Mouse (Mus musculus) B cell, adult 62 days (primary cell): ENCODE results near the gene Ano9. TPM values are rescaled to one million over a fixed set of nuclear protein-coding genes. Genes with fewer than 3 reads are reported as not detected.

Experiments used
- total RNA-seq: library from RNA; stranded (reverse); gene quantifications from 4 replicates; pipeline ENCODE4 v1.2.4, GENCODE M21; 2023

Ano9 gene
- total RNA-seq: not detected in 4 replicates

DNA sequence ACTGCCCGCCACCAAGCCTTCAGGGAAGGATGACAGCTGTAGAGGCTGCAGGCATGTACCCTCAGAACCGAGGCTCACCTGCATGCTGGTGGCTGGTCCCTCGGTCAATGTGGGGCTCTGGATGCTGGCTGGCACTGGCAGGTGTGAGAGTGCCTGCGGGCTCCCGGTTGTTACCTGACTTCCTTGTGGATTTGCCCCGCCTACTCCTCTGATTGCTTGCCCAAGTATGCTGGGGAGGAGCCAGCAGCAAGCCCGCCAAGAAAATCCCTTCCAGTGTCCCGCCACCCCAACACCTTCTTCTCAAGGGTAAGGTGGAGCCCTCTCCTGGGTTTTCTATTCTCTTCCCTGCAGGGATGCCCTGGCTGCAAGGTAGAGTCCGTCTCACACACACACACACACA is at the start of gene Ano9:
Gene Ano9 (minus strand): TSS at position 171 of the 400 bp plus-strand sequence.

DNA sequence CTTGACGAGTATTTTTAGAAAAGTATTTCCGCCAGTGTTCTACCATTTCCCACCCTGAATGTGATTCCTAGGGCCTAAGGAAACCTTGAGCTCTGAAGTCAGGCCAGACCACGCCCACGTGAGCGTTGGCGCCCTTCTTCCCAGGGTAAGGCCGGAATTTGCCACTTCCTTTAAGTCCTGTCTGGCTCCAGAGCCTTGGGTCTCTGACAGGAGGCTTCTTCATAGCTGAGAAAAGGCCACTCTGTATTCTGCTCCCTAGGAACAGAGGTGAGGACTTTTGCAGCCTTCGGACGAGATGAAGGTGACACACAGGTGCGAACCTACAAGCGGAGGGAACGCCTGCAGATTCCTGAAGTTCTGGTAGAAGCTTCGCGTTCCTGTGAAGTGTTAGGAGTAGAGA is 4.6 kb upstream of the Ano9 start, which contains the start of gene Ptdss2:
Gene Ptdss2 (plus strand): TSS at position 138 of the 400 bp plus-strand sequence.

GRCm38 (mm10) chr7:141099911-141100691 is 17.5 kb downstream of the Ano9 start, which contains the start of gene Sigirr:
Sigirr (minus strand) TSS chr7:141100572.

DNA sequence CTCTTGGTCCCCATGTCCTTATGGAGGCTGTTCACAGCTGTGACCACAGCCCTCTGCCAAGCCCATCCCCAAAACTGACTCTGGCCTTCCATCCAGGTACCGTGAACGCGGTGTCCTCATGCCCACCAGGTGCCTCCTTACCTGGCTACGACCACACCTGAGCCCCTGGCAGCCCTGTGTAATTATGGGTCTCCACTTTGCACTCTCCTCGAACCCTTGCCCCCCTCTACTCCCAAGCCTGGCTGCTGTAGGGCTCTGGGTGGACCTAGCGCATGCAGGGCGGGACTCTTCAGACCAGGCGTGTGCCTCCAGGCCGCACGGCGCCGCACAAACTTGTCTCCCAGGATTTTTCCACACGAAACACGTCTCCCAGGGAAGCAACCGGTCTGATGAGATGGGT is 39.8 kb downstream of the Ano9 start, which contains the start of gene Pkp3:
Gene Pkp3 (plus strand): TSS at position 378 of the 400 bp plus-strand sequence.

DNA sequence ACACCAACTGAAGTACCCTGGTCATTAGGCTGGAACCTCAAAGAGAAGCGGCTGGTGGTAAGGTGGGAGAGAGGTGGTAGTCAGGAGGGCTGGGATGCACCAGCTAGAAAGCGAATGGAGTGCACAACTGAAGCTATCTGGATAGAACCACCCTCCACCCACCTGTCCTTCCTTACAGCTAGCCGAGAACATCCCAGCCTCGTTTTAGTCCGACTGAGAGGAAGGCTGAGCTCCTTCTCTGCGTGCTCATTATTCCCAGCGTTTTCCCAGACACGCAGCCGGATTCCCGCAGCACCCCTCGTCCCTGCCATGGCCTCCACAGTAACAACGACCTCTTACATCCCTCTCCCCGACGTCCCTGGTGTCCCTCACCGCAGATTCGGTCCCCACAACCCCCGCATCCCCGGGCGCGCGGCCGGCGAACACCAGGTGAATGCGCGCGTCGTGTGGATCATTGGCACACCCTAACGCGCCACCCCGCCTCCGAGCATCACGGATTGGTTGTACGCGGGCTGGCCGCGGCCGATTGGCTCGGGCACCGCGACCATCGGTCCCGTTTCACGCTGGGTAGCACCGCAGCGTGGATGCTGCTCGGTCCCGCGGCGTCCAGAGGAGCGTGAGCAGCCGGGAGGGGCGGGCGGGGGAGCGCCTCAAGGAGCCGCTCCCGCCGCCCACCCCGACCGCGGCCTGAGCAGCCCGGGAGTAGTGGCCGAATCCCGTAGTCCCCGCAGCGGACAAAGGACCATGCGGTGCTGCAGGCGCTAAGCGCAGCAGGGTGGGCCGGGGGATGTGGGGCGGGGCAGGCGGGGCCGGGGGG is 57.0 kb downstream of the Ano9 start, which contains the start of gene B4galnt4:
Gene B4galnt4 (plus strand): TSS at position 679 of the 817 bp plus-strand sequence.

Other genes starting within 250 kb of the Ano9 start
- 76.1 to 84.1 TPM (median 77.2 TPM) in 4 replicates for gene Psmd13, start 235.8 kb downstream of the Ano9 start, total RNA-seq
- gene Sirt3, start 235.5 kb downstream of the Ano9 start, total RNA-seq: 7.3 to 10.8 TPM (median 8.6 TPM) in 4 replicates
- gene Cox8b, start 217.4 kb downstream of the Ano9 start, total RNA-seq: not detected in 4 replicates
- not detected in 4 replicates for gene Nlrp6, start 196.9 kb downstream of the Ano9 start, total RNA-seq
- gene Pgghg, start 176.4 kb downstream of the Ano9 start, total RNA-seq: 15.9 to 23.8 TPM (median 18.4 TPM) in 4 replicates
- not detected in 4 replicates for gene Ifitm5, start 167.5 kb downstream of the Ano9 start, total RNA-seq
- gene Gm45717, start 161.9 kb downstream of the Ano9 start, total RNA-seq: not detected in 4 replicates
- 10.4 to 16.2 TPM (median 12.9 TPM) in 4 replicates for gene Ifitm2, start 161.8 kb downstream of the Ano9 start, total RNA-seq
- gene Ifitm1, start 150.6 kb downstream of the Ano9 start, total RNA-seq: 1.2 TPM in 1 of 4 replicates, not detected in the others
- gene Ifitm3, start 107.0 kb downstream of the Ano9 start, total RNA-seq: 3.2 to 7.5 TPM (median 4.5 TPM) in 4 replicates
- 1.6 to 1.9 TPM in 2 of 4 replicates, not detected in the others for gene Ifitm6, start 99.9 kb downstream of the Ano9 start, total RNA-seq
- not detected in 4 replicates for gene Gm17387, start 88.7 kb downstream of the Ano9 start, total RNA-seq
- not detected in 4 replicates for gene B4galnt4, start 56.7 kb downstream of the Ano9 start, total RNA-seq
- 21.8 to 29.7 TPM (median 25.9 TPM) in 4 replicates for gene Pkp3, start 39.6 kb downstream of the Ano9 start, total RNA-seq
- gene Sigirr, start 17.2 kb downstream of the Ano9 start, total RNA-seq: 32.1 to 49.7 TPM (median 39.6 TPM) in 4 replicates
- 8.0 to 9.8 TPM (median 9.4 TPM) in 4 replicates for gene Ptdss2, start 4.6 kb upstream of the Ano9 start, total RNA-seq
- 61.9 to 82.6 TPM (median 69.3 TPM) in 4 replicates for gene Rnh1, start 55.1 kb upstream of the Ano9 start, total RNA-seq
- 23.0 to 30.6 TPM (median 27.5 TPM) in 4 replicates for gene Hras, start 76.2 kb upstream of the Ano9 start, total RNA-seq
- gene Lrrc56, start 76.4 kb upstream of the Ano9 start, total RNA-seq: 6.4 to 9.6 TPM (median 7.2 TPM) in 4 replicates
- gene Lmntd2, start 96.3 kb upstream of the Ano9 start, total RNA-seq: 3.9 to 5.0 TPM (median 4.8 TPM) in 4 replicates
- 8.9 to 16.1 TPM (median 13.3 TPM) in 4 replicates for gene Rassf7, start 98.1 kb upstream of the Ano9 start, total RNA-seq
- gene Phrf1, start 111.0 kb upstream of the Ano9 start, total RNA-seq: 147 to 159 TPM (median 152 TPM) in 4 replicates
- 33.8 to 42.4 TPM (median 37.0 TPM) in 4 replicates for gene Irf7, start 148.7 kb upstream of the Ano9 start, total RNA-seq
- not detected in 4 replicates for gene Cdhr5, start 159.0 kb upstream of the Ano9 start, total RNA-seq
- gene Sct, start 161.3 kb upstream of the Ano9 start, total RNA-seq: not detected in 4 replicates
- not detected in 4 replicates for gene Drd4, start 174.2 kb upstream of the Ano9 start, total RNA-seq
- 33.5 to 54.6 TPM (median 42.7 TPM) in 4 replicates for gene Deaf1, start 209.9 kb upstream of the Ano9 start, total RNA-seq
- gene Tmem80, start 209.9 kb upstream of the Ano9 start, total RNA-seq: 15.2 to 22.8 TPM (median 16.4 TPM) in 4 replicates
- 1.0 to 1.3 TPM in 2 of 4 replicates, not detected in the others for gene Eps8l2, start 221.1 kb upstream of the Ano9 start, total RNA-seq